Mouse (Mus musculus) neural tube, embryonic 14.5 days (tissue): ENCODE data around the gene Kras. TPM values are rescaled to one million over a fixed set of nuclear protein-coding genes. Genes with fewer than 3 reads are reported as not detected.

Experiments used
- ATAC-seq: fragments of 200-750 bp; cut with Nextera tagmentation; 2 replicates; pipeline ENCODE4 v1.8.0; 2017; ENCODE audit warnings: low read depth, mild to moderate bottlenecking, moderate TSS enrichment, moderate library complexity
- H3K27ac ChIP-seq: fragments of 300-500 bp; sonication (generic); 2 replicates; pipeline ENCODE4 v1.5.1; 2014; ENCODE audit warnings: low read depth, mild to moderate bottlenecking, control low read depth, low read length, moderate library complexity, mixed read lengths
- H3K27me3 ChIP-seq: fragments of 300-500 bp; sonication (generic); 2 replicates; pipeline ENCODE4 v1.6.1; 2014; ENCODE audit warnings: low read length; ENCODE audit not compliant: control insufficient read depth, insufficient read depth
- H3K36me3 ChIP-seq: fragments of 300-500 bp; sonication (generic); 2 replicates; pipeline ENCODE4 v1.6.1; 2014; ENCODE audit warnings: low read length, mixed read lengths; ENCODE audit not compliant: control insufficient read depth, insufficient read depth
- H3K4me1 ChIP-seq: fragments of 300-500 bp; sonication (generic); 2 replicates; pipeline ENCODE4 v1.6.1; 2014; ENCODE audit warnings: low read length; ENCODE audit not compliant: control insufficient read depth, insufficient read depth
- H3K4me2 ChIP-seq: fragments of 300-500 bp; sonication (generic); 2 replicates; pipeline ENCODE4 v1.6.1; 2014; ENCODE audit warnings: mild to moderate bottlenecking, low read depth, low read length, control low read depth
- H3K4me3 ChIP-seq: fragments of 300-500 bp; sonication (generic); 2 replicates; pipeline ENCODE4 v1.5.1; 2014; ENCODE audit warnings: low read depth, low read length, control low read depth, mixed read lengths
- H3K9ac ChIP-seq: fragments of 300-500 bp; sonication (generic); replicated peaks from 2 replicates; pipeline ENCODE4 v1.6.1; 2014; ENCODE audit warnings: low read depth, mild to moderate bottlenecking, control low read depth, low read length, mixed read lengths
- H3K9me3 ChIP-seq: fragments of 300-500 bp; sonication (generic); 2 replicates; pipeline ENCODE4 v1.6.1; 2016; ENCODE audit warnings: low read length; ENCODE audit not compliant: control insufficient read depth
- WGBS: fragments of 180-500 bp; shearing (Covaris S2); extraction: QIAGEN DNeasy Blood & Tissue Kit; methylation state at CpG from one replicate; pipeline ENCODE4 v1.1.7; 2014; 5-methylcytosine and 5-hydroxymethylcytosine counted together
- polyA plus RNA-seq: library from polyadenylated mRNA; unstranded; fragments of >200 nt; fragmentation: Nextera tagmentation; extraction: Ambion mirVana; gene quantifications from 2 replicates; pipeline ENCODE4 v1.2.1, GENCODE M21; 2014

Gene Kras
- polyA plus RNA-seq, 1 experiment from 2014 or later = 113 TPM

- Histone ChIP-seq H3K4me2 (no peak overlapping the region), H3K4me1 (0 out of 2 replicates have a peak, but pooled peaks cover 4% of the 10 kb centered on the region), H3K4me3 (no peak overlapping the region), H3K27ac (no peak overlapping the region), H3K9me3 (no peaks in the 10 kb centered on the region), H3K9ac (no peak overlapping the region), H3K36me3 (no peaks in the 10 kb centered on the region), H3K27me3 (no peaks in the 10 kb centered on the region)
- ATAC-seq = no peak
- WGBS = 81% methylated on average over 13 of the region's 13 CpGs
These were observed 6.1 kb upstream of the Kras start for GRCm38 (mm10) chr6:145255952-145256700.

GRCm38 (mm10) chr6:145250820-145251219 lies 781 bp upstream of the Kras start:
- peak overlapping the region; percentile 68 for H3K4me2 ChIP-seq
- no peaks in the 10 kb centered on the region for H3K27me3 ChIP-seq
- H3K36me3 ChIP-seq = no peaks in the 10 kb centered on the region
- no peaks in the 10 kb centered on the region for H3K9me3 ChIP-seq
- peak overlapping the region; percentile 90 for H3K9ac ChIP-seq
- peak overlapping the region; percentile 84 for H3K4me3 ChIP-seq
- peaks cover 15% of the 10 kb centered on the region for H3K4me1 ChIP-seq
- 8% methylated on average over 16 of the region's 16 CpGs for WGBS
- peak overlapping the region; percentile 85 for H3K27ac ChIP-seq
- ATAC-seq = peak; percentile 32

GRCm38 (mm10) chr6:145249291-145250184 lies 501 bp downstream of the Kras start:
- under 1% methylated on average over 48 of the region's 124 CpGs for WGBS
- no peaks in the 10 kb centered on the region for H3K27me3 ChIP-seq
- ATAC-seq = peak; percentile 73

DNA sequence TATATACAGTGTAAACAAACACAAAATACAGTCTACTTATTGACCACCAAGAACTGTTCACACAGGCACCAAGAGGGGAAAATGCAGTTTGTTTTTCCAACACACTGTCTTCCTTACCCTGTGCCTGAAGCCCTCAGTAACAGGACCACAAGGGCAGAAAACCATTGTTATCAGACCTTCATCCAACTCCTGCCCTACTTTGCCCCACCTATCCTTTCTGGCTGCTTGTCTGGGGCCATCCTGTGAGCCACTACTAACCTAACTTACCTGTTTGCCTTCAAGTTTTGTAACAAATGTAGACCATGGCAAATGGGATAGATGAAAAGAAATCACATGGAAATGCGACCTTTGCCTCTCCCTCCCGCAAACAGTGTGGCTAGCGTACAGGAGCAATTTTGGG lies 2.2 kb downstream of the Kras start:
- ATAC-seq = no peak
- H3K27me3 ChIP-seq = no peaks in the 10 kb centered on the region
- 58% methylated on average over 3 of the region's 3 CpGs for WGBS
- H3K4me3 ChIP-seq = peak overlapping the region; percentile 9; the same call in 1 of the 2 replicates
- 0 out of 2 replicates have a peak, but pooled peaks cover 4% of the 10 kb centered on the region for H3K36me3 ChIP-seq
- H3K9ac ChIP-seq = 0 out of 2 replicates have a peak overlapping the region, but pooled peaks have one; percentile 16
- H3K9me3 ChIP-seq = no peaks in the 10 kb centered on the region
- H3K4me2 ChIP-seq = peak overlapping the region; percentile 32
- no peak overlapping the region for H3K27ac ChIP-seq
- peaks cover 15% of the 10 kb centered on the region for H3K4me1 ChIP-seq

More at GRCm38 (mm10) chr6:145249291-145250184, 501 bp downstream of the Kras start:
- 0 out of 2 replicates have a peak, but pooled peaks cover 4% of the 10 kb centered on the region for H3K36me3 ChIP-seq
- H3K4me3 ChIP-seq = peak overlapping the region; percentile 84
- peak overlapping the region; percentile 90 for H3K9ac ChIP-seq
- H3K27ac ChIP-seq = peak overlapping the region; percentile 85
- peaks cover 15% of the 10 kb centered on the region for H3K4me1 ChIP-seq
- peak overlapping the region; percentile 80 for H3K4me2 ChIP-seq
- no peaks in the 10 kb centered on the region for H3K9me3 ChIP-seq

GRCm38 (mm10) chr6:145246841-145247240 lies 3.2 kb downstream of the Kras start:
- 88% methylated on average over 5 of the region's 5 CpGs for WGBS
- H3K27ac ChIP-seq = no peak overlapping the region
- no peaks in the 10 kb centered on the region for H3K27me3 ChIP-seq

DNA sequence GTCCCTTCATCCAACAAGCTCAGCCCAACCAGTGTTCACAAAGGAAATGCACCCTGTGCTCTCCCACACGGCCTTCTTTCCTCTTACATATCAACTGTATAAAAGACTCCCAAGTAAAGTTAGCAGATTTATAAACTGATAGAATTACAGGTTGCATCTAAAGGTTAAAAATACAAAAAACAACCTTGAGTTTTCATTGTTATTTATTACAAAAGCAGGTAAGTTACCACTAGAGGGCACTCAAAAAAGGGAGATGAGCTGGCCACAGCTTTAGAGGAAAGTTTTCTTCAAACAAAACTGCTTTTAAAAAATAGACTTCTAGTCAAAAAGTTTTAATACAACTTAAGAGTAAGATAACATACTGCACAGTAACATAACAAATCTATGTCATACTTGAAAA lies 7.5 kb downstream of the Kras start:
- Histone ChIP-seq H3K4me1 (no peaks in the 10 kb centered on the region; the same call in 1 of the 2 replicates), H3K4me3 (no peak overlapping the region), H3K4me2 (no peak overlapping the region), H3K9ac (no peak overlapping the region), H3K27ac (no peak overlapping the region), H3K36me3 (peaks cover 9% of the 10 kb centered on the region; the same call in 1 of the 2 replicates), H3K27me3 (no peaks in the 10 kb centered on the region), H3K9me3 (no peaks in the 10 kb centered on the region)
- 58% methylated on average over 1 of the region's 1 CpGs for WGBS
- no peak for ATAC-seq

More at GRCm38 (mm10) chr6:145246841-145247240, 3.2 kb downstream of the Kras start:
- 0 out of 2 replicates have a peak, but pooled peaks cover 4% of the 10 kb centered on the region for H3K36me3 ChIP-seq
- H3K4me1 ChIP-seq = peaks cover 15% of the 10 kb centered on the region
- no peak overlapping the region for H3K4me2 ChIP-seq
- H3K4me3 ChIP-seq = no peak overlapping the region
- H3K9me3 ChIP-seq = no peaks in the 10 kb centered on the region
- ATAC-seq = no peak
- H3K9ac ChIP-seq = no peak overlapping the region

- Histone ChIP-seq H3K4me3 (no peak overlapping the region), H3K4me2 (no peak overlapping the region), H3K27me3 (no peaks in the 10 kb centered on the region), H3K36me3 (peaks cover 4% of the 10 kb centered on the region; the same call in 1 of the 2 replicates), H3K9ac (no peak overlapping the region), H3K27ac (no peak overlapping the region), H3K4me1 (no peaks in the 10 kb centered on the region), H3K9me3 (no peaks in the 10 kb centered on the region)
- 89% methylated on average over 6 of the region's 6 CpGs for WGBS
- ATAC-seq = no peak
These were observed 9.8 kb downstream of the Kras start for GRCm38 (mm10) chr6:145240285-145240684.

- no peak overlapping the region for H3K27ac ChIP-seq
- H3K4me2 ChIP-seq = no peak overlapping the region
- no peaks in the 10 kb centered on the region for H3K9me3 ChIP-seq
- 82% methylated on average over 4 of the region's 4 CpGs for WGBS
- H3K36me3 ChIP-seq = peaks cover 4% of the 10 kb centered on the region; the same call in 1 of the 2 replicates
- no peak for ATAC-seq
- no peak overlapping the region for H3K4me3 ChIP-seq
- H3K9ac ChIP-seq = no peak overlapping the region
- H3K27me3 ChIP-seq = no peaks in the 10 kb centered on the region
- H3K4me1 ChIP-seq = no peaks in the 10 kb centered on the region
These were observed 12.9 kb downstream of the Kras start for GRCm38 (mm10) chr6:145237148-145237547.
